Mouse (Mus musculus) liver, embryonic 14.5 days (tissue): ENCODE results near the gene Acp7. TPM values are rescaled to one million over a fixed set of nuclear protein-coding genes. Genes with fewer than 3 reads are reported as not detected.

Source experiments
- ATAC-seq: fragments of 200-750 bp; cut with Nextera tagmentation; 2 replicates; pipeline ENCODE4 v1.8.0; 2017; ENCODE audit warnings: moderate number of reproducible peaks, mild to moderate bottlenecking, moderate library complexity; ENCODE audit not compliant: insufficient read depth
- DNase-seq, 3 experiments: peaks; one replicate each; pipeline ENCODE4 v3.0.0-alpha.2; 2012 to 2013; ENCODE audit warnings: low read depth in 3 of 3, low spot score in 3 of 3
- H3K27ac ChIP-seq: fragments of 300-500 bp; sonication (generic); 2 replicates; pipeline ENCODE4 v1.5.1; 2014; ENCODE audit warnings: moderate library complexity, mild to moderate bottlenecking, control low read depth, inconsistent platforms
- H3K27me3 ChIP-seq: fragments of 300-500 bp; sonication (generic); 2 replicates; pipeline ENCODE4 v1.6.1; 2014; ENCODE audit warnings: mild to moderate bottlenecking, low read length, moderate library complexity; ENCODE audit not compliant: control insufficient read depth, insufficient read depth
- H3K36me3 ChIP-seq: fragments of 300-500 bp; sonication (generic); replicated peaks from 2 replicates; pipeline ENCODE4 v1.6.1; 2014; ENCODE audit warnings: low read depth; ENCODE audit not compliant: control insufficient read depth, insufficient read depth
- H3K4me1 ChIP-seq, 2 experiments: fragments of 200-500 bp in 1 of 2; fragments of 300-500 bp in 1 of 2; sonication (generic) in 1 of 2; replicated peaks; 2 replicates each; pipeline ENCODE4 v1.6.1; 2012 to 2014; ENCODE audit warnings: antibody characterized with exemption in 1 of 2, inconsistent platforms in 1 of 2, low read length in 1 of 2; ENCODE audit not compliant: control insufficient read depth in 2 of 2, insufficient read depth in 2 of 2
- H3K4me2 ChIP-seq: fragments of 300-500 bp; sonication (generic); 2 replicates; pipeline ENCODE4 v1.6.1; 2014; ENCODE audit warnings: low read depth, mild to moderate bottlenecking, control low read depth, moderate library complexity
- H3K4me3 ChIP-seq, 2 experiments: fragments of 200-500 bp in 1 of 2; fragments of 300-500 bp in 1 of 2; sonication (generic) in 1 of 2; 2 replicates each; pipeline ENCODE4 v1.5.1; 2012 to 2014; ENCODE audit warnings: low read depth in 2 of 2, low read length in 2 of 2, mild to moderate bottlenecking in 2 of 2, control low read depth in 1 of 2, inconsistent platforms in 1 of 2, moderate library complexity in 1 of 2; ENCODE audit not compliant: insufficient read depth in 1 of 2
- H3K9ac ChIP-seq: fragments of 300-500 bp; sonication (generic); replicated peaks from 2 replicates; pipeline ENCODE4 v1.6.1; 2014; ENCODE audit warnings: mild to moderate bottlenecking, control low read depth, moderate library complexity
- H3K9me3 ChIP-seq: fragments of 300-500 bp; sonication (generic); 2 replicates; pipeline ENCODE4 v1.6.1; 2016; ENCODE audit warnings: low read length, mixed read lengths; ENCODE audit not compliant: control insufficient read depth
- CTCF ChIP-seq: IDR thresholded peaks from 2 replicates; pipeline ENCODE4 v1.5.1; 2016; ENCODE audit warnings: antibody characterized with exemption, low read depth, control low read depth
- EP300 ChIP-seq: IDR thresholded peaks from 2 replicates; pipeline ENCODE4 v1.6.1; 2016; ENCODE audit warnings: antibody characterized with exemption, low read depth
- WGBS: fragments of 180-500 bp; shearing (Covaris S2); extraction: QIAGEN DNeasy Blood & Tissue Kit; methylation state at CpG from one replicate; pipeline ENCODE4 v1.1.7; 2014; ENCODE audit not compliant: insufficient replicate concordance; 5-methylcytosine and 5-hydroxymethylcytosine counted together
- polyA plus RNA-seq, 2 experiments: library from polyadenylated mRNA; depleted of rRNA in 1 of 2; stranded (reverse) in 1 of 2; unstranded in 1 of 2; fragments of >200 nt; fragmentation: Nextera tagmentation in 1 of 2; extraction: Ambion mirVana in 1 of 2; gene quantifications; 2 replicates each; pipeline versions ENCODE4 v1.2.1 to v1.2.3; 2012 to 2014

Acp7 gene
- polyA plus RNA-seq, 2 experiments = not detected

GRCm38 (mm10) chr7:28596436-28597276 is 34.5 kb downstream of the Acp7 start:
- Histone ChIP-seq H3K9ac (peak overlapping the region; percentile 72), H3K4me3 (peak overlapping the region; percentile 75 to 86), H3K36me3 (0 out of 2 replicates have a peak, but pooled peaks cover 2% of the 10 kb centered on the region), H3K4me2 (peak overlapping the region; percentile 74), H3K9me3 (no peaks in the 10 kb centered on the region), H3K27me3 (no peaks in the 10 kb centered on the region), H3K4me1 (peaks cover 19 to 43% of the 10 kb centered on the region in 2 experiments), H3K27ac (peak overlapping the region; percentile 80)
- ATAC-seq (peak; percentile 88), DNase-seq (peak; percentile 79 to 95 (median 81))
- WGBS = 42% methylated on average over 20 of the region's 20 CpGs
- TF ChIP-seq EP300 = no peak
- TF ChIP-seq CTCF = no peak

GRCm38 (mm10) chr7:28595751-28596435 is 35.2 kb downstream of the Acp7 start:
- Histone ChIP-seq H3K4me1 (peaks cover 24 to 51% of the 10 kb centered on the region in 2 experiments), H3K9ac (peak overlapping the region; percentile 5; the same call in 1 of the 2 replicates), H3K27me3 (no peaks in the 10 kb centered on the region), H3K4me3 (peak overlapping the region; percentile 75 to 86), H3K27ac (peak overlapping the region; percentile 26), H3K9me3 (no peaks in the 10 kb centered on the region), H3K36me3 (0 out of 2 replicates have a peak, but pooled peaks cover 2% of the 10 kb centered on the region), H3K4me2 (peak overlapping the region; percentile 74)
- ATAC-seq = no peak
- no peak for TF ChIP-seq EP300
- no peak for DNase-seq
- WGBS = 76% methylated on average over 8 of the region's 8 CpGs

- Histone ChIP-seq H3K36me3 (0 out of 2 replicates have a peak, but pooled peaks cover 2% of the 10 kb centered on the region), H3K4me3 (no peak overlapping the region), H3K4me1 (peaks cover 24 to 60% of the 10 kb centered on the region in 2 experiments), H3K4me2 (no peak overlapping the region), H3K9me3 (no peaks in the 10 kb centered on the region), H3K27ac (no peak overlapping the region), H3K27me3 (no peaks in the 10 kb centered on the region), H3K9ac (no peak overlapping the region)
- DNase-seq = no peak
- ATAC-seq = no peak
- 55% methylated on average over 14 of the region's 14 CpGs for WGBS
- TF ChIP-seq CTCF (no peak), EP300 (no peak)
Measured at GRCm38 (mm10) chr7:28593206-28594111, 37.7 kb downstream of the Acp7 start.

GRCm38 (mm10) chr7:28591862-28592261 is 39.3 kb downstream of the Acp7 start:
- DNase-seq (no peak), ATAC-seq (no peak)
- no peak overlapping the region for H3K4me2 ChIP-seq
- no peak overlapping the region for H3K9ac ChIP-seq
- WGBS = 64% methylated on average over 1 of the region's 1 CpGs
- H3K9me3 ChIP-seq = no peaks in the 10 kb centered on the region
- H3K4me3 ChIP-seq = no peak overlapping the region
- 0 out of 2 replicates have a peak, but pooled peaks cover 2% of the 10 kb centered on the region for H3K36me3 ChIP-seq
- no peak overlapping the region for H3K27ac ChIP-seq
- H3K4me1 ChIP-seq = peaks cover 24 to 57% of the 10 kb centered on the region in 2 experiments
- TF ChIP-seq CTCF (no peak), EP300 (no peak)
- H3K27me3 ChIP-seq = no peaks in the 10 kb centered on the region
